Mouse (Mus musculus): ENCODE data around the gene BC037034.

DNA sequence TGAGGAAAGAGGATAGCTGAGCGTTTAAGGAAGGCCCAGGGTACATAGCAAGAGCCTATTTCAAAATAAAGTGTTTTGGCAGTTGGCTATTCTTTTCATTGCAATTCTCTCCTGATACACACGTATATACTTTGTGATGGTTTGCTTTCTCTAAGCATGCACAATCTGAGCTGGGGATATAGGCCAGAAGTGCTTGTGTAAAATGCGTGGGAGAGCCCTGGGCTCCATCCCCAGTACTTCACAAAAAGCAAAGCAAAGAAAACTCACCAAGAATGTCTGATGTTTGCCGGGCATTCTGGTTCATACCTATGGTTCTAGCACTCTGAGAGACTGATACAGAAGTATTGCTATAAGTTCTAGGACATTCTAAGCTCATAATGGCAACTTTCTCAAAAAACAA lies 5.1 kb upstream of the BC037034 start:
- TF ChIP-seq CTCF (IDR thresholded peaks at IDR 0.05; ENCODE audit: low read depth): no peak
- no peak for TF ChIP-seq EP300 (IDR thresholded peaks at IDR 0.05; ENCODE audit: low read depth)
